Mouse (Mus musculus): Measurements from ENCODE around the gene Lbx1. TPM values are rescaled to one million over a fixed set of nuclear protein-coding genes. Genes with fewer than 3 reads are reported as not detected.

Lbx1 gene
- polyA plus RNA-seq, 1 experiment from 2014 or later, result 0.07 TPM

DNA sequence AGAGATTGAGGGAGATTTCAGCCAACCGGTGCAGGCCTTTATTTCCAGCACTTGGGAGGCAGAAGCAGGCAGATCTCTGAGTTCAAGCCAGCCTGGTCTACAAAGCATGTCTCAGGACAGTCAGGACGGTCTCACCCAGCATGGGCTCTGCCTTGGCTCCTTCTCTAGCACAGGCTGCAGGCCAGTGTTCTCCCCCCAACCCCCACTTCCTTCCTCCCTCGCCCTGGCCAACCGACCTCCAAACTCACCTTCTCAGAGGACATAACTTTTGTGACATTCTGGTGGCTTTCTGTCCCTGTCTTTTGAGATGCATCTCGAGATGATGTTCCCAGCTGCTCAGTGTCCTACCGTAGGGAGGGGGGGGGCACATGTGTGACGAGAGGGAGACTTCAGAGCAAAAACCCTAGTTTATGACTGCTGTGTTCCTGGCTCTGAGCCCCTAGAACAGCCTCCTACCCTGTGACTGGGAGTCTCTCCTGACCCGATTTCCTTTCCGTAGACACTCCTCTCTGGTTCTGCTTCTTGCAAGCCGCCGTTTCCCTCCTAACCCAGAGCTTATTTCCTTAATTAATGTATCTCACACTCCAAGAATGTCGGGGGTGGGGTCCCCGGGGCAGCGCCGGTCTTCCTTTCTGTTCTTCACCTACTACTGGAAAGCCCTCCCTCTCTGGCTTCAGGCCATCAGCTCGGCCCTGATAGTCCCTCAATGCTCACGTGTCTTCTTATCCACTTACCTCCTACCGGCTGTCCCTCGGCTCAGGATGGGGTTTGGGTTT is 27.8 kb downstream of the Lbx1 start:
- ATAC-seq, result 0 out of 2 replicates have a peak, but pooled peaks have one; percentile 21

GRCm38 (mm10) chr19:45207153-45207552 is 28.5 kb downstream of the Lbx1 start:
- H3K9me3 ChIP-seq (replicated peaks), result 0 out of 2 replicates have a peak, but pooled peaks cover 8% of the 10 kb centered on the region
- no peak for ATAC-seq
- no peaks in the 10 kb centered on the region for H3K4me1 ChIP-seq
- no peaks in the 10 kb centered on the region for H3K36me3 ChIP-seq
- H3K27ac ChIP-seq, result no peak overlapping the region
- no peak overlapping the region for H3K9ac ChIP-seq
- H3K4me3 ChIP-seq, result no peak overlapping the region
- H3K4me2 ChIP-seq, result no peak overlapping the region
- peaks cover 53% of the 10 kb centered on the region for H3K27me3 ChIP-seq (replicated peaks)
- 75% methylated on average over 15 of the region's 15 CpGs for WGBS (ENCODE audit: insufficient replicate concordance)

More for the DNA sequence above, 27.8 kb downstream of the Lbx1 start:
- WGBS (ENCODE audit: insufficient replicate concordance), result 11% methylated on average over 19 of the region's 19 CpGs
- 0 out of 2 replicates have a peak, but pooled peaks cover 4% of the 10 kb centered on the region for H3K9me3 ChIP-seq (replicated peaks)
- no peak overlapping the region for H3K9ac ChIP-seq
- H3K27me3 ChIP-seq (replicated peaks), result peaks cover 54% of the 10 kb centered on the region
- H3K4me2 ChIP-seq, result peak overlapping the region; percentile 46
- no peaks in the 10 kb centered on the region for H3K36me3 ChIP-seq
- peak overlapping the region; percentile 14 for H3K4me3 ChIP-seq
- H3K27ac ChIP-seq, result 0 out of 2 replicates have a peak overlapping the region, but pooled peaks have one; percentile 17
- H3K4me1 ChIP-seq, result no peaks in the 10 kb centered on the region

DNA sequence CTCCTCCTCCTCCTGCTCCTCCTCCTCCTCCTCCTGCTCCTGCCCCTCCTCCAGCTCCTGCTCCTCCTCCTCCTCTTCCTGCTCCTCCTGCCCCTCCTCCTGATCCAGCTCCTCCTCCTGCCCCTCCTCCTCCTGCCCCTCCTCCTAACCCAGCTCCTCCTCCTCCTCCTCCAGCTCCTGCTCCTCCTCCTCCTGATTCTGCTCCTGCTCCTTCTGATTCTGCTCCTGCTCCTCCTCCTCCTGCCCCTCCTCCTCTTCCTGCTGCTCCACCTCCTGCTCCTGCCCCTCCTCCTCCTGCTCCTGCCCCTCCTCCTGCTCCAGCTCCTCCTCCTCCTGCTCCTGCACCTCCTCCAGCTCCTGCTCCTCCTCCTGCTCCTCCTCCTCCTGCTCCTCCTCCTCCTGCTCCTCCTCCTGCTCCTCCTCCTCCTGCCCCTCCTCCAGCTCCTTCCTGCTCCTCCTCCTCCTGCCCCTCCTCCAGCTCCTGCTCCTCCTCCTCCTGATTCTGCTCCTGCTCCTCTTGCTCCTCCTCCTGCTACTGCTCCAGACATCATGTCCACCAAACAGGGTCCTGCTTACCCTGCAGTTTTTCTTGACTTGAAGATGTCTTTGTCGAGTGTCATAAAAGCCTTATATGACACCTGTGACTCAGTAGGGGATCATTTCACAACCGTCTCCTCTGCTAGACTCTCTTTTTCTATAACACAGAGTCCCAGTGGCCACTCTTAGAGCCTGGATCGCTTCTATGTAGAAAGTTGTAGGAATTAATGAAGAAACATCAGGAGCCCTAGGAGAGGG is 30.1 kb downstream of the Lbx1 start:
- no peak overlapping the region for H3K4me3 ChIP-seq
- no peak overlapping the region for H3K27ac ChIP-seq
- H3K9me3 ChIP-seq (replicated peaks), result 0 out of 2 replicates have a peak, but pooled peaks cover 8% of the 10 kb centered on the region
- no peak overlapping the region for H3K9ac ChIP-seq
- H3K4me1 ChIP-seq, result no peaks in the 10 kb centered on the region
- ATAC-seq, result no peak
- 61% methylated on average over 3 of the region's 3 CpGs for WGBS (ENCODE audit: insufficient replicate concordance)
- H3K27me3 ChIP-seq (replicated peaks), result peaks cover 48% of the 10 kb centered on the region
- no peak overlapping the region for H3K4me2 ChIP-seq
- no peaks in the 10 kb centered on the region for H3K36me3 ChIP-seq

DNA sequence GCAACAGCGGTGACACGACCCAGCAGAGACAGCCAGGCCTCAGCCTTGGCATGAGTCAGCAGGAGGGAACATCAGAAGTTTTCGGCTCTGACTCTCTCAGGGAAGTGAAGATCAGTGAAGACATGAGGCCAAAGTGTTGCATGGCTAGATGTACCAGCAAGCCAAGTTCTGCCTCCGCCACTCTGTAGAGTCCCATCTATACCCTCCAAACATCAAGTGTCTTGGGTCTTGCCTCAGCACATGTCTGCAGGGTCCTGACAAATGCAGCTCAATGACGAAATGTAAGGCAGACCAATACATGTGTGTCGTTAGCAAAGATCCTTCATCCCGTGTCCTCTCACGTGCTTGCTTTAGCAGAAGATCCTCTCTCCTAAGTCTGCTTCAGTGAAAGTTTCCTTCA is 38.6 kb downstream of the Lbx1 start:
- Histone ChIP-seq H3K27ac (no peak overlapping the region), H3K9me3 (replicated peaks) (peaks cover 13% of the 10 kb centered on the region), H3K36me3 (no peaks in the 10 kb centered on the region), H3K9ac (no peak overlapping the region), H3K27me3 (replicated peaks) (no peaks in the 10 kb centered on the region; the same call in 1 of the 2 replicates), H3K4me2 (no peak overlapping the region), H3K4me3 (no peak overlapping the region), H3K4me1 (no peaks in the 10 kb centered on the region)
- 77% methylated on average over 8 of the region's 8 CpGs for WGBS (ENCODE audit: insufficient replicate concordance)
- no peak for ATAC-seq

DNA sequence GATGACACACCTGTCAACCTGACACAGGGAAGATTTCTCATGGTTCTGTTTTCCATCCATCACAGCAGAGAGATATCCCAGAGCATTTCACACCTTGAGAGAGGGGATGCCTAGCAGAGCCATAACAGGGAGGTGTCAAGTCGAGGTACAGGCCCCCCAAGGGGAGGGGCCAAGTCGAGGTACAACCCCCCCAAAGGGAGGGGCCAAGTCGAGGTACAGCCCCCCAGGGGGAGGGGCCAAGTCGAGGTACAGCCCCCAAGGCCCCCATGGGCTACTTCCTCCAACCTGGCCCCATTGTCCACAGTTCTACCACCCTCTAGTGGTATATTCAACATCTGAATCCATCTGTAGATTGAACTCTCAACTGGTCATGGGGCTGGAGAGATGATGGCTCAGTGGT is 41.0 kb downstream of the Lbx1 start:
- Histone ChIP-seq H3K4me2 (no peak overlapping the region), H3K4me1 (no peaks in the 10 kb centered on the region), H3K27ac (no peak overlapping the region), H3K9ac (no peak overlapping the region), H3K27me3 (replicated peaks) (no peaks in the 10 kb centered on the region), H3K4me3 (no peak overlapping the region), H3K36me3 (no peaks in the 10 kb centered on the region), H3K9me3 (replicated peaks) (peaks cover 13% of the 10 kb centered on the region)
- ATAC-seq, result no peak
- 26% methylated on average over 4 of the region's 4 CpGs for WGBS (ENCODE audit: insufficient replicate concordance)

Other genes starting within 250 kb of the Lbx1 start
- 2.4 TPM in 2 replicates for gene Sema4g, start 246.7 kb downstream of the Lbx1 start, polyA plus RNA-seq (2016; fragmentation: Nextera tagmentation; extraction: Ambion mirVana)
- gene Twnk, start 230.1 kb downstream of the Lbx1 start, polyA plus RNA-seq (2016; fragmentation: Nextera tagmentation; extraction: Ambion mirVana), result 18.5 and 20.9 TPM in 2 replicates
- gene Mrpl43, start 229.4 kb downstream of the Lbx1 start, polyA plus RNA-seq (2016; fragmentation: Nextera tagmentation; extraction: Ambion mirVana), result 45.8 and 47.6 TPM in 2 replicates
- gene Lzts2, start 221.4 kb downstream of the Lbx1 start, polyA plus RNA-seq (2016; fragmentation: Nextera tagmentation; extraction: Ambion mirVana), result 18.3 and 19.6 TPM in 2 replicates
- gene Pdzd7, start 190.1 kb downstream of the Lbx1 start, polyA plus RNA-seq (2016; fragmentation: Nextera tagmentation; extraction: Ambion mirVana), result not detected in 2 replicates
- 4.1 TPM in 2 replicates for gene Sfxn3, start 188.3 kb downstream of the Lbx1 start, polyA plus RNA-seq (2016; fragmentation: Nextera tagmentation; extraction: Ambion mirVana)
- 0.18 and 0.35 TPM in 2 replicates for gene Kazald1, start 160.6 kb downstream of the Lbx1 start, polyA plus RNA-seq (2016; fragmentation: Nextera tagmentation; extraction: Ambion mirVana)
- gene Tlx1, start 85.1 kb downstream of the Lbx1 start, polyA plus RNA-seq (2016; fragmentation: Nextera tagmentation; extraction: Ambion mirVana), result not detected in 2 replicates
- gene Btrc, start 127.9 kb upstream of the Lbx1 start, polyA plus RNA-seq (2016; fragmentation: Nextera tagmentation; extraction: Ambion mirVana), result 48.9 and 49.1 TPM in 2 replicates

Data from liver, embryonic 12.5 days (tissue).